Mouse (Mus musculus): ENCODE data around the gene Atp8a1. TPM values are rescaled to one million over a fixed set of nuclear protein-coding genes. Genes with fewer than 3 reads are reported as not detected.
"Not testable (repeated sequence)": the region's sequence is repeated elsewhere in the genome, so short reads cannot be mapped to it uniquely, and the experiment has no call there.

Gene Atp8a1
- polyA plus RNA-seq, 1 experiment from 2014 or later = 9.1 TPM

GRCm38 (mm10) chr5:67821185-67821584 is 26.0 kb downstream of the Atp8a1 start:
- Histone ChIP-seq H3K4me2 (replicated peaks; ENCODE audit: low read depth) (no peak overlapping the region), H3K4me1 (replicated peaks; ENCODE audit: control insufficient read depth, insufficient read depth, low read length) (0 out of 2 replicates have a peak, but pooled peaks cover 4% of the 10 kb centered on the region), H3K4me3 (ENCODE audit: low read depth, low read length) (no peak overlapping the region), H3K27me3 (replicated peaks; ENCODE audit: control insufficient read depth, insufficient read depth, low read length) (no peaks in the 10 kb centered on the region), H3K27ac (ENCODE audit: low read depth, low read length) (no peak overlapping the region), H3K9ac (ENCODE audit: low read depth, low read length) (no peak overlapping the region), H3K9me3 (ENCODE audit: control insufficient read depth) (no peaks in the 10 kb centered on the region), H3K36me3 (ENCODE audit: control insufficient read depth, insufficient read depth) (no peaks in the 10 kb centered on the region)
- WGBS = 93% methylated on average over 2 of the region's 2 CpGs
- no peak for ATAC-seq
- TF ChIP-seq CTCF (IDR thresholded peaks at IDR 0.05; ENCODE audit: low read depth) = no peak

DNA sequence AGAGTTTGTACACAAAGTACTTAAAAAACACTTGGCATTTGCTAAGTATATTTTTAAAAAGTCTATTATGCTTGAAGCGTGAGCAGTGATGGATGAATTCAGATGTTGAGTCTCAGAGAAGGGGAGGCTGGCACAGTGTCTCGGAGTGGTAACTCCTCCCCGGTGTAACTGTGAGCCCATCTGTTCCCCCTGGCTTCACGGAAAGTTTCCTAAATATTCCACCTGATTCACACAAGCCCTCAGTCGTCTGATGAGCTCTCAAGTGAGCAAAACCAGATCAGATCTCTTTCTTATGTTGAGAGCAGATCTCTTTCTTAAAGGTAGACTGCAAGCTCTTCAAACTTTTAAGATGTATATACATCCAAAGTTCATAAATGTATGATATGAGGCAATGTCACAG is 27.8 kb downstream of the Atp8a1 start:
- TF ChIP-seq CTCF (IDR thresholded peaks at IDR 0.05; ENCODE audit: low read depth) = no peak
- ATAC-seq = no peak

DNA sequence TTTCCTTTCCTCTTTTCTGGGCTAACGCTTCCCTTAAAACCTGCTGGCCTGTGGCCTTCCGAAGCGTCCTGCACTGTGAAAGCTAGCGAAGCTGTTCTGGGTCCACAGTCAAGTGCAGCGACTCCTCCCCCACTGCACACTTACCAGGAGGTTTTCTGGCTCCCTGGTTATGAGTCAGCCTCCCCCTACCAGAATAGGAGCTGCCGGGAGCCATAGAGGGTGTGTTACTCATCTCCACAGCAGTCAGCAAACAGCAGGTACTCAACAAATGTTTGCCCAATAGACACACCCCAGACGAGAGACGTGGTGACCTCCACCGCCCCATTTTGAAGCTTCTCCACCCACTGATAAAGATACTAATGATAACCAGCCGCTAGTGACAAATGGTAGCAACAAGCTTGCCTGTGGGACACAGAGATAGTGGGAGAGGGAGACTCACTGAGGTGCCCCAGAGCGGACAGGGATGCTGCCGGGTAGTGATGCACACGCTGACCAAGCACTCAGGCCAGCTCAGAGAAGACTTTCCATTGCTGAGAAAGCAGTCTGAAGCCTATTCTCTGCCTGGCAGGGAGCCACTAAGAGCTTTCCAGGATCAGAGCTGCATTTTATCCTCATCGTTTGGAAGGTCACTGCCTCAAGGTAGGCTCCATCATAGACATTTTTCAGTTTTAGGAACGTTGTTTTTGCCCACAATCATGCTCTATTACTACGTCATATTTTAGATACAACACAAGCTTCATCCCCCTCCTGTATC is 31.5 kb downstream of the Atp8a1 start:
- Histone ChIP-seq H3K4me2 (replicated peaks; ENCODE audit: low read depth) (peak overlapping the region; percentile 30), H3K36me3 (ENCODE audit: control insufficient read depth, insufficient read depth) (no peaks in the 10 kb centered on the region), H3K27me3 (replicated peaks; ENCODE audit: control insufficient read depth, insufficient read depth, low read length) (no peaks in the 10 kb centered on the region), H3K4me3 (ENCODE audit: low read depth, low read length) (no peak overlapping the region), H3K9ac (ENCODE audit: low read depth, low read length) (no peak overlapping the region), H3K27ac (ENCODE audit: low read depth, low read length) (no peak overlapping the region), H3K4me1 (replicated peaks; ENCODE audit: control insufficient read depth, insufficient read depth, low read length) (0 out of 2 replicates have a peak, but pooled peaks cover 4% of the 10 kb centered on the region), H3K9me3 (ENCODE audit: control insufficient read depth) (no peaks in the 10 kb centered on the region)
- TF ChIP-seq CTCF (IDR thresholded peaks at IDR 0.05; ENCODE audit: low read depth) = no peak
- peak; percentile 51; the same call in 1 of the 2 replicates for ATAC-seq
- 37% methylated on average over 16 of the region's 16 CpGs for WGBS

More for the DNA sequence above, 27.8 kb downstream of the Atp8a1 start:
- WGBS = 73% methylated on average over 5 of the region's 5 CpGs
- Histone ChIP-seq H3K4me3 (ENCODE audit: low read depth, low read length) (no peak overlapping the region), H3K27me3 (replicated peaks; ENCODE audit: control insufficient read depth, insufficient read depth, low read length) (no peaks in the 10 kb centered on the region), H3K36me3 (ENCODE audit: control insufficient read depth, insufficient read depth) (no peaks in the 10 kb centered on the region), H3K9ac (ENCODE audit: low read depth, low read length) (no peak overlapping the region), H3K9me3 (ENCODE audit: control insufficient read depth) (no peaks in the 10 kb centered on the region), H3K27ac (ENCODE audit: low read depth, low read length) (no peak overlapping the region), H3K4me1 (replicated peaks; ENCODE audit: control insufficient read depth, insufficient read depth, low read length) (0 out of 2 replicates have a peak, but pooled peaks cover 8% of the 10 kb centered on the region), H3K4me2 (replicated peaks; ENCODE audit: low read depth) (no peak overlapping the region)

GRCm38 (mm10) chr5:67815060-67815459 is 32.2 kb downstream of the Atp8a1 start:
- not testable (repeated sequence) for H3K27me3 ChIP-seq (replicated peaks; ENCODE audit: control insufficient read depth, insufficient read depth, low read length); H3K36me3 ChIP-seq (ENCODE audit: control insufficient read depth, insufficient read depth); H3K4me2 ChIP-seq (replicated peaks; ENCODE audit: low read depth); H3K4me1 ChIP-seq (replicated peaks; ENCODE audit: control insufficient read depth, insufficient read depth, low read length); H3K9ac ChIP-seq (ENCODE audit: low read depth, low read length); H3K4me3 ChIP-seq (ENCODE audit: low read depth, low read length); ATAC-seq; H3K9me3 ChIP-seq (ENCODE audit: control insufficient read depth); H3K27ac ChIP-seq (ENCODE audit: low read depth, low read length)
- 74% methylated on average over 4 of the region's 8 CpGs for WGBS

- Histone ChIP-seq H3K27ac (ENCODE audit: low read depth, low read length) (no peak overlapping the region), H3K4me3 (ENCODE audit: low read depth, low read length) (no peak overlapping the region), H3K9ac (ENCODE audit: low read depth, low read length) (no peak overlapping the region), H3K4me2 (replicated peaks; ENCODE audit: low read depth) (no peak overlapping the region), H3K9me3 (ENCODE audit: control insufficient read depth) (no peaks in the 10 kb centered on the region), H3K27me3 (replicated peaks; ENCODE audit: control insufficient read depth, insufficient read depth, low read length) (no peaks in the 10 kb centered on the region), H3K36me3 (ENCODE audit: control insufficient read depth, insufficient read depth) (no peaks in the 10 kb centered on the region), H3K4me1 (replicated peaks; ENCODE audit: control insufficient read depth, insufficient read depth, low read length) (0 out of 2 replicates have a peak, but pooled peaks cover 4% of the 10 kb centered on the region)
- WGBS = 85% methylated on average over 7 of the region's 7 CpGs
- no peak for ATAC-seq
- no peak for TF ChIP-seq CTCF (IDR thresholded peaks at IDR 0.05; ENCODE audit: low read depth)
Observed at GRCm38 (mm10) chr5:67814437-67814965, 32.7 kb downstream of the Atp8a1 start.

DNA sequence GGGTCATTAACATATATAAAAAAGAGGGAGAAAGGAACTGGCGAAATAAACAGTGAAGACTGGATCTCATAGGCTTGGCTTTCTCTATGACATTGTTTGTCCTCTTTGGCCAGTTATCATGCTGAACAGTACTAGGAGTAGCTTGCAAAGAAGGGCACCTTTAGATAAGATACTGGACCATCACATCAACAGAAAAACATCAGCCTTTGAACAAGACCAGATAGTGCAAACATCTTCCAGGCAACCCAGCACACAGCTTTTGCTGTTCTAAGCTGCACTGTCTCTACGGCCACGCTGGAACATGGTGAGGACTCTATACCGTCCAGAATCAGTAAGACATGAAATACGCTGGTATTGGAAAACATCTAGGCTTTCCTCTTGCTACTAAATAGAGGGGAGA is 33.9 kb downstream of the Atp8a1 start:
- TF ChIP-seq CTCF (IDR thresholded peaks at IDR 0.05; ENCODE audit: low read depth) = no peak
- Histone ChIP-seq H3K36me3 (ENCODE audit: control insufficient read depth, insufficient read depth) (no peaks in the 10 kb centered on the region), H3K9me3 (ENCODE audit: control insufficient read depth) (no peaks in the 10 kb centered on the region), H3K27ac (ENCODE audit: low read depth, low read length) (no peak overlapping the region), H3K9ac (ENCODE audit: low read depth, low read length) (no peak overlapping the region), H3K4me2 (replicated peaks; ENCODE audit: low read depth) (no peak overlapping the region), H3K27me3 (replicated peaks; ENCODE audit: control insufficient read depth, insufficient read depth, low read length) (no peaks in the 10 kb centered on the region), H3K4me1 (replicated peaks; ENCODE audit: control insufficient read depth, insufficient read depth, low read length) (0 out of 2 replicates have a peak, but pooled peaks cover 4% of the 10 kb centered on the region), H3K4me3 (ENCODE audit: low read depth, low read length) (no peak overlapping the region)
- ATAC-seq = no peak
- WGBS = 96% methylated on average over 5 of the region's 5 CpGs
